Mouse (Mus musculus) midbrain, embryonic 16.5 days (tissue): ENCODE measurements around the gene Memo1. TPM values are rescaled to one million over a fixed set of nuclear protein-coding genes. Genes with fewer than 3 reads are reported as not detected.
A peak's percentile ranks its signal among the peaks of the same experiment; 100 is the strongest.

Experiments
- ATAC-seq: fragments of 200-750 bp; cut with Nextera tagmentation; 2 replicates; pipeline ENCODE4 v1.8.0; 2017; ENCODE audit warnings: moderate TSS enrichment
- H3K27ac ChIP-seq: fragments of 300-500 bp; sonication (generic); 2 replicates; pipeline ENCODE4 v1.5.1; 2014; ENCODE audit warnings: mild to moderate bottlenecking, low read length, mixed read lengths
- H3K27me3 ChIP-seq: fragments of 300-500 bp; sonication (generic); 2 replicates; pipeline ENCODE4 v1.6.1; 2014; ENCODE audit warnings: low read depth, low read length, mixed read lengths; ENCODE audit not compliant: control insufficient read depth, insufficient read depth
- H3K36me3 ChIP-seq: fragments of 300-500 bp; sonication (generic); 2 replicates; pipeline ENCODE4 v1.6.1; 2014; ENCODE audit warnings: mild to moderate bottlenecking, low read length, moderate library complexity, mixed read lengths; ENCODE audit not compliant: control insufficient read depth, insufficient read depth
- H3K4me1 ChIP-seq: fragments of 300-500 bp; sonication (generic); 2 replicates; pipeline ENCODE4 v1.6.1; 2014; ENCODE audit warnings: mild to moderate bottlenecking, low read length, mixed read lengths; ENCODE audit not compliant: control insufficient read depth, insufficient read depth
- H3K4me2 ChIP-seq: fragments of 300-500 bp; sonication (generic); 2 replicates; pipeline ENCODE4 v1.6.1; 2014; ENCODE audit warnings: mild to moderate bottlenecking, low read length, mixed read lengths
- H3K4me3 ChIP-seq: fragments of 300-500 bp; sonication (generic); 2 replicates; pipeline ENCODE4 v1.5.1; 2014; ENCODE audit warnings: low read depth, mild to moderate bottlenecking, low read length, moderate library complexity, mixed read lengths
- H3K9ac ChIP-seq: fragments of 300-500 bp; sonication (generic); 2 replicates; pipeline ENCODE4 v1.6.1; 2014; ENCODE audit warnings: low read depth, low read length, mixed read lengths
- H3K9me3 ChIP-seq: fragments of 300-500 bp; sonication (generic); replicated peaks from 2 replicates; pipeline ENCODE4 v1.6.1; 2014; ENCODE audit warnings: mild to moderate bottlenecking, low read length, mixed read lengths; ENCODE audit not compliant: control insufficient read depth, poor library complexity, severe bottlenecking
- WGBS: fragments of 180-500 bp; shearing (Covaris S2); extraction: QIAGEN DNeasy Blood & Tissue Kit; methylation state at CpG from one replicate; pipeline ENCODE4 v1.1.7; 2014; 5-methylcytosine and 5-hydroxymethylcytosine counted together
- polyA plus RNA-seq: library from polyadenylated mRNA; unstranded; fragments of >200 nt; fragmentation: Nextera tagmentation; extraction: Ambion mirVana; gene quantifications from 2 replicates; pipeline ENCODE4 v1.2.1, GENCODE M21; 2015

The Memo1 gene
- polyA plus RNA-seq, 1 experiment from 2014 or later, result 50.6 TPM

DNA sequence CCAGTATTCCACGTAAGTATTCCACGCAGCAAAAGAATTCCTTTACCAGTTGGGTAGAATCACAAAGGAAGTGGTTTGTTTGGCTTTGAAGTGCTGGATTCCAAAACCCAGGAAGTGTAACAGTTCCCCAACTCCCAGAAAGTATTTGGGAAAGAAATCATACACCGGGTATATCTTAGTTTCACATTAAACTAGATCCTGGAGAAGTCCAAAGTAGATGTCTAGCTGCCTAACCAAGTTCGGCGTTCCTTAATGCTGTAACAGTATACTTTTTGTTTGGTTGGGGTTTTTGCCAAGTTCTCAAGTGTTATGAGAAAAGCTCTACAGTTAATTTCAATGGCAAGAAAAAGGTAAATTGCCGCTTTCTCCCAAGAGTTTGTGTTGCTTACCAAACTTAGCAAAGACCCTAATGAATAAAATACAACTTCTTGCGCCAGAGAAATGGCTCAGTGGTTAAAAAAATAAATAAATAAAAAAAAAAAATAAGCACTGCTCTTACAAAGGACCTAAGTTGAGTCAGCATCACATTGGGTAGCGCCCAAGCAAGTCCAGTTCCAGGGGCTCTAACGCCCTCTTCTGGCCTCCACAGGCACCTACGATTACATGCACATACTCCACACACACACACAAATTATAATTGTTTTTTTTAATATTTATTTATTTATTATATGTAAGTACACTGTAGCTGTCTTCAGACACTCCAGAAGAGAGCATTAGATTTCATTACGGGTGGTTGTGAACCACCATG is 929 bp upstream of the Memo1 start:
- peak overlapping the region; percentile 97; the same call in 1 of the 2 replicates for H3K9ac ChIP-seq
- H3K4me3 ChIP-seq, result peak overlapping the region; percentile 96
- peaks cover 23% of the 10 kb centered on the region for H3K4me1 ChIP-seq
- peak overlapping the region; percentile 83 for H3K4me2 ChIP-seq
- no peaks in the 10 kb centered on the region for H3K36me3 ChIP-seq
- no peaks in the 10 kb centered on the region for H3K27me3 ChIP-seq
- peak overlapping the region; percentile 97 for H3K27ac ChIP-seq
- 47% methylated on average over 11 of the region's 11 CpGs for WGBS
- ATAC-seq, result no peak
- no peaks in the 10 kb centered on the region for H3K9me3 ChIP-seq

- H3K4me3 ChIP-seq, result peak overlapping the region; percentile 96
- 0% methylated on average over 57 of the region's 80 CpGs for WGBS
- peak overlapping the region; percentile 83 for H3K4me2 ChIP-seq
- peak; percentile 81 for ATAC-seq
- H3K9ac ChIP-seq, result peak overlapping the region; percentile 97
- H3K4me1 ChIP-seq, result peaks cover 27% of the 10 kb centered on the region
- H3K27ac ChIP-seq, result peak overlapping the region; percentile 97
- H3K27me3 ChIP-seq, result no peaks in the 10 kb centered on the region
- no peaks in the 10 kb centered on the region for H3K9me3 ChIP-seq
- H3K36me3 ChIP-seq, result no peaks in the 10 kb centered on the region
Measured at GRCm38 (mm10) chr17:74294426-74295025, 795 bp downstream of the Memo1 start.

DNA sequence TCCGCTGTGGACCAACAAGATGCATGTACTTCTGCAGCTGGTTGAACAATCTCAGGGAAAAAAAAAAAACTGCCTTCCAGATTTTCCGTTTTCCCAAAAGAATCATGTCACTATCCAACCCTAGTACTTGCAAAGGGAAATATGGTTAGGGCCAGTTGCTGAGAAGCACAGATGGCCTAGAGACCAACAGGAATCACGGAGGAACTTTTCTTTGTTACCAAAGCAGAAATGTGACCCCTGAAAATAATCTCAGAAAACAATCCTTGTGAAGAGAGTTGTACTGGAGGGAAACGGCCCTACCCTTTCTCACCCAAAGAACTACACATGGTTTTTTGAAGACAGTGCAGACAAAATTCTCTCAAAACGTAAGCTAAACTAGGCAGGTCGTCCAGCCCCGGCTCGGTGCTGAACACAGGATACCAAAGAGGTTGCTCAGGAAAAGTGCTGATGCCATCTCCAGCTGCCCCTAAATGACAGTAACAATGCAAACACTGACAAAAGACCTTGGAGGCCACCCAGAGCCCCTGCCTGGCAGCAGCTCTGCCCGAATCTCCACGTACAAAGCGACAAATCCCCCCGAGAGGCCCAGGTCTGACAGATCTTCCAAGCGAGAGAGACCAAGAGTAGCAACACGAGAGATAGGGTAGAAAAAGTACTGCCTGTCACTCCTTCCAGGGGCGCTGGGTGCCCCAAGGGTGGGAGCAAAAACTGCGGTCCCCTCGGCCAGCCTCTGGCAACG is 1.5 kb downstream of the Memo1 start:
- peak overlapping the region; percentile 97 for H3K9ac ChIP-seq
- H3K9me3 ChIP-seq, result no peaks in the 10 kb centered on the region
- no peaks in the 10 kb centered on the region for H3K27me3 ChIP-seq
- peak; percentile 0; the same call in 1 of the 2 replicates for ATAC-seq
- peak overlapping the region; percentile 83 for H3K4me2 ChIP-seq
- peak overlapping the region; percentile 96 for H3K4me3 ChIP-seq
- peak overlapping the region; percentile 97 for H3K27ac ChIP-seq
- H3K36me3 ChIP-seq, result no peaks in the 10 kb centered on the region
- WGBS, result 1% methylated on average over 17 of the region's 18 CpGs
- peaks cover 27% of the 10 kb centered on the region for H3K4me1 ChIP-seq

- Histone ChIP-seq H3K4me3 (no peak overlapping the region), H3K4me2 (no peak overlapping the region), H3K9me3 (no peaks in the 10 kb centered on the region), H3K27ac (no peak overlapping the region), H3K27me3 (no peaks in the 10 kb centered on the region), H3K9ac (no peak overlapping the region), H3K36me3 (peaks cover 4% of the 10 kb centered on the region; the same call in 1 of the 2 replicates), H3K4me1 (peaks cover 27% of the 10 kb centered on the region)
- no peak for ATAC-seq
- WGBS, result 85% methylated on average over 4 of the region's 4 CpGs
Measured at GRCm38 (mm10) chr17:74291640-74292361, 3.5 kb downstream of the Memo1 start.

GRCm38 (mm10) chr17:74290869-74291268 is 4.5 kb downstream of the Memo1 start:
- ATAC-seq, result no peak
- Histone ChIP-seq H3K27ac (no peak overlapping the region), H3K4me2 (no peak overlapping the region), H3K9ac (no peak overlapping the region), H3K4me3 (no peak overlapping the region), H3K36me3 (peaks cover 4% of the 10 kb centered on the region; the same call in 1 of the 2 replicates), H3K27me3 (no peaks in the 10 kb centered on the region), H3K4me1 (peaks cover 24% of the 10 kb centered on the region), H3K9me3 (no peaks in the 10 kb centered on the region)

DNA sequence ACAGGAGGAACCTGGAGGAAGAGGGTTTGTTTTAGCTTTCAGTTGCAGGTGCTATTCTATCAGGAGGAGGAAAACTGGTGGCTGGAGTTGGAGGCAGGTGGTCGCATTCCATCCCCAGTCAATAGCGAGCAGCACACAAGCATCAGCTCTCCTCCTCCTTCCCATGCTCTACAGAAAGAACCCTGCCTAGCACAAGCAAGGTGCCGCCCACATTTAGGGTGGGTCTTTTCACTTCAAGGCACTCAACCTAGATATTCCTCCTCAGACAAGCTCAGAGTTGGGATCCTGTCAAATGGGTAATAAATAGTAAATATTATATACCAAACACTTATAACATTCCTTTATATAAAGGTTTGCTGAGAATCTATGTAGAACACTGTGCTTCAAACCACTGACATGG is 5.1 kb downstream of the Memo1 start:
- WGBS, result 94% methylated on average over 3 of the region's 3 CpGs
- Histone ChIP-seq H3K36me3 (peaks cover 4% of the 10 kb centered on the region; the same call in 1 of the 2 replicates), H3K9me3 (no peaks in the 10 kb centered on the region), H3K27ac (no peak overlapping the region), H3K4me3 (no peak overlapping the region), H3K9ac (no peak overlapping the region), H3K4me1 (peaks cover 22% of the 10 kb centered on the region), H3K4me2 (no peak overlapping the region), H3K27me3 (no peaks in the 10 kb centered on the region)
- ATAC-seq, result no peak

GRCm38 (mm10) chr17:74288626-74289025 is 6.7 kb downstream of the Memo1 start:
- H3K4me2 ChIP-seq, result no peak overlapping the region
- H3K27me3 ChIP-seq, result no peaks in the 10 kb centered on the region
- H3K4me1 ChIP-seq, result peaks cover 21% of the 10 kb centered on the region
- ATAC-seq, result no peak
- H3K27ac ChIP-seq, result no peak overlapping the region
- no peak overlapping the region for H3K4me3 ChIP-seq
- H3K9me3 ChIP-seq, result no peaks in the 10 kb centered on the region
- 98% methylated on average over 2 of the region's 2 CpGs for WGBS
- H3K36me3 ChIP-seq, result peaks cover 4% of the 10 kb centered on the region; the same call in 1 of the 2 replicates
- no peak overlapping the region for H3K9ac ChIP-seq

DNA sequence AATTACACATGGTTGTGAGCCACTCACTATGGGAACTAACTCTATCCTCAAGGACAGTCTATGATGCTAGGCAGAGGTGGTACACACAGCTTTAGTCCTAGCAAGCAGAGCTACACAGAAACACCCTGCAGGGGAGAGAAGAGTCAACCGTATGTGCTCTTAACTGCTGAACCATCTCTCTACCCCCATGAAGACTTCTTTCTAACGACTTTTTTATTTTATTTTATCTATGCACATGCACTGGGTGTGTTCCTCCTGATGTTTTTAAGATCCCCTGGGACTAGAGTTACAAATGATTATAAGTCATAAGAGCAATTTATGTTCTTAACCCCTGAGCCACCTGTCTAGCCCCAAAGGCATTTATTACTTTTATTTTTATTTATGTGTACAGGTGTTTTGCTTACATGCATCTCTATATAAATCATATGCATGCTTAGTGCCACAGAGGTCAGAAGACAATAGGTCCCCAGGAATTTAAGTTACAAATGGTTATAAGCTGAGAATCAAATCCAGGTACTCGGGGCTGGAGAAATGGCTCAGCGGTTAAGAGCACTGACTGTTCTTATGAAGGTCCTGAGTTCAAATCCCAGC is 9.1 kb downstream of the Memo1 start:
- ATAC-seq, result no peak
- H3K36me3 ChIP-seq, result peaks cover 4% of the 10 kb centered on the region; the same call in 1 of the 2 replicates
- H3K4me3 ChIP-seq, result no peak overlapping the region
- H3K4me1 ChIP-seq, result peaks cover 3% of the 10 kb centered on the region
- no peak overlapping the region for H3K27ac ChIP-seq
- no peaks in the 10 kb centered on the region for H3K27me3 ChIP-seq
- 80% methylated on average over 4 of the region's 4 CpGs for WGBS
- H3K9ac ChIP-seq, result no peak overlapping the region
- no peaks in the 10 kb centered on the region for H3K9me3 ChIP-seq
- no peak overlapping the region for H3K4me2 ChIP-seq
